Mouse (Mus musculus) frontal cortex, postnatal 36 days (tissue): ENCODE results near the gene Thap4.
"Not testable (repeated sequence)": the region's sequence is repeated elsewhere in the genome, so short reads cannot be mapped to it uniquely, and the experiment has no call there.

Experiments
- DNase-seq, 2 experiments: peaks; one replicate each; pipeline ENCODE4 v3.0.0; 2022; ENCODE audit warnings: low spot score in 2 of 2

The Thap4 gene

DNA sequence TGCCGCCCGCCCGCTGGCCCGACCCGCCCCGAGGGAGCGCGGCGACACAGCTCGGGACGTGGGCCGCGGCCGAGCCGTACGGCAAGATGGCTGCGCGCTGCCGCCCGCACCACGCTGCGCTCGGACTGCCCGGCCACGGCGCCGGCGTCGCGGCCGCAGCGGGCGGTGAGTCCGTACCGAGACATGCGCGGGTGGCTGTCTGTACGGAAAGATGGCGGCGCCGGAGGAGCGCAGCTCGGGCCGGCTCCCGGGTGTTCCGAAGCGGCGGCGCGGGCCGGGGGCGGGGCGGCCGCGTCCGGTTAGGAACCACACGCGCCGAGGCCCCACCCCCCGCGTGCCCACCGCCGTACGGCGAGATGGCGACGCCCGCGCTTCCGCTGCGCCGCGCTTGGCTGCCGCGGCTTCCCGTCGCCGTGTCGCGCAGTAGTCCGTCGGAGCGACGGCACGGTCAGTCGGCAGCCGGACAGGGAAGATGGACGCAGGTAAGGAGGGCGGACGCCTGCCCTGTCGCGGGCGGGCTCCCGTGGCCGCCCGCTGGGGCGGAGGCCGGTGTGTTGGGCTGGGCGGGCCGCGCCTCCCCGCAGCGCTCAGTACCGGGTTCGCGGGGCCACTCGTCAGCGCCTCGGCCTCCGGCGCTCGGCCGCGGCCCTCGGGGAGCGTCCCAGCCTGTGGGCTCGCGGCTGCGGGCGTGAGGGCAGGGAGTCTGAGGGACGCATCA lies at the start of gene Thap4:
Gene Thap4 (minus strand): TSS at position 292 of the 718 bp plus-strand sequence.
- peak; percentile 92 to 95 for DNase-seq

DNA sequence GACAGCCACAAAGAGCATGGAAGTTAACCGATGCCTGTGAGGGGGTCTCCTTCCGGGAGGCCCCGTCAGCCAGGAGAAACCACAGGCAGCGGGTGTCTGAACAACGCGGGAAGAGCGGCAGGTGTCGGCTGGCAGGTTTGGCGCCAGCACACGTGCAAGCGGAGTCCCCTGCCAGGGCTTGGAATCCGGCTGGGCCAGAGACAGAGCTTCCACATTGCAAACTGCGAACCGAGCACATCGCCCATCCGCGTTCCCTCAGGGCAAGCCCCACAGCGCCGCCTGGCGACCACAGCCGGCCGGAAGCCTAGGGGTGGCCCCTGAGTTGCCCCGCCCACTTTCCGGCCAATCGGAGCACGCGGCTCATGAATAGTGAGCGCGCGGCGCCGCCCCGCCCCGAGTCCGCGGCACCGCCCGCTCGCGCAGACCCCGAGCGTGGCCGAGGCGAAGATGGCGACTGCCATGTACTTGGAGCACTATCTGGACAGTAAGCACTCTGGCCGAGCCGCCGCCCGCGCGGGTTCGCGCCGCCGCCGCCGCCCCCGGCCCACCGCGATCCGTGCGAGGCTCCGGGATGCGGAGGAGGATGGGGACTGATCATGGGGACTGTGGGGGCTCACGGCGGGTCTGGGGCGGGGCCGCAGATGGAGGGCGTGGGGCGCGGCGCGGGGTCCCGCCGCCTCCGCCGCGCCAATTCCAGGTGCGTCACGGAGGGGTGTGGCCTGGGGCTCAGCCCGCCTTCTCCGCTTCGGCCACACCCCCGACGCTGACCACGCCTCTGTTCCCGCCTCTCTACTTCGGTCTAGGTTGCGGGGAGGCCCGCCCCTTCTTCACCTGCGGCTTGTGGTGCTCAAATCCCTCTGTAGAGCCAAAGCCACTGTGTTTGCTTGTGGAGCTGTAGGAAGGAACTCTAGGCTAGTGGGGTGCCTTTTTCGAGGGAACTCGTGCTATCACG lies 49.2 kb upstream of the Thap4 start, which contains the start of gene Ing5:
Gene Ing5 (plus strand): TSS at position 410 of the 952 bp plus-strand sequence.
- DNase-seq: peak; percentile 99

DNA sequence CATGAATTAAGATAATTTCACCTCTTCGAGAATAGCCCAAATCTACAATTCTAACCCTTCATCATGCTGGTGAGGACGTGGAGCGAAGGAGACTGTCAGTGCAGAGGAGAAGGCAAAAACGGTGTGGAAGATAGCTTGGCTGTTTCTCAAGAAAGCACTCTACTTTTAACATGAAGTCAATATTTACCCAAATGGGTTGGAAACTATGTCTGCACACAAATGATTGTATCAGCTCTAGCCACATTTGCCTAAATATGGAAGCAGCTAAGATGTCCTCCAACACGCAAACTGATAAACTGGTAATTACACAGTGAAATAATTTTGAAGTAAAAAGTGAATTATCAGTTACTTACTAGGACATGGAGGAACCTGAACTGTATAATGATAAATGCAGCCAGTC lies 48.1 kb upstream of the Thap4 start:
- DNase-seq: no peak

DNA sequence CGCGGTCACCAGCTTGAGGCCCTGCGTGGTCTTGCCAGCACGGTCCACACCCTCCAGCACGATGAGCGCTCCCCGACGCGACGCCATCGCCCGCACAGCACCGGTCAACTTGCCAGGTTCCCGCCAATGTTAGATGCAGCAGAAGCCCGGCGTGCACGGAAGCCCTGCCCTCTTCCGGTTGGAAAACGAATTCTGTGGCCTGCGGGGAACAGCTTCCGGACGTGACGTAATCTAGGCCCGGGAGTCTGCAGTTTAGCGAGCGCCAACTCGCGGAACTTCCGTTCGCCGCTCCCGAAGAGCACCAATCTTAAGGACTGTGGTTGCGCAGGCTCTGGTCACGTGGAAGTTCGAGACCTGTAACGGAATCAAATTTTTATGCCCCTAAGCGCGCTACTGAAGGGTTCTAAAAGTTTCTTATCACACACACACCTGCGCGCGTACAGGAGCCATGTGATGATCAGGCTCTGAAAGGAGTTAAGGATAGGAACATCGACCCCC lies 47.1 kb upstream of the Thap4 start, which contains the start of gene Dtymk:
Gene Dtymk (minus strand): TSS at position 194 of the 498 bp plus-strand sequence.
- peak; percentile 91 to 93 for DNase-seq

DNA sequence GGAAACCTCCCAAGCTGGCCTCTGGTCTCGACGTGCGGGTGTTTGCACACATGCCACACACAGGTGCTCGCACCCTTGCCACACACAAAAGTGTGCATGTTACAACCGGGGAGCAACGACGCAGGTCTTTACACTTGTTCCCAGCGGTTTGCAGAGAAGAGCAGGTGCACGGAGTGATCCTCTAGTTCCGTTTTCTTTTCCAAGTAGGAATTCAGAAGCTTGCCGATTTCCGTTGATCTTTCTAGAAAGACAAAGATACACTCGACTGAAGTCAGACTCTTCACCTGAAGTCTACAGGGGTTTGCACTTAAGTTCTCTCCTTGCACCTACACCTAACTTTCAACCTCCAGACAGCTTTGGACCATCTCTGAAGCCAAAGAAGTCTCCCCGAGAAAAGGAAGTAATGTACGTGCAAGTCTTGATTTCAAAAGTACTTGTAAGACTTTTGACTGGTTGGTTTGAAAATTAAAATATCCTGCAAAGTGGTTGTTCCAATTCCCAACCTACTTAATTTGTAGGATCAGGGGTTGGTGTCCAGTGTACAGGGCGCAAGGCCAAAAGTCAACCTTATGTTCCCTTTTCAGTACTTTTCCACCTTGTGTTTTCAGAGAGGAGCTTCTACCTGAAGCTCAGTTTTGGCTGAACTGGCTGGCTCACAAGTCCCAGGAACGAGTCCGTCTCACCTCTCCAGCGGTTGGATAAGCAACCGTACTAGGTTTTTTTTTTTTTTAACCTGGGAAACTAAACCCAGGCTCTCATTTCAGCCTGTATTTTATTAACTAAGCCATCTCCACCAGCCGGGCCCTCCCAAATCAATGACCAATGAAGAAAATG lies 46.2 kb upstream of the Thap4 start:
- no peak for DNase-seq

DNA sequence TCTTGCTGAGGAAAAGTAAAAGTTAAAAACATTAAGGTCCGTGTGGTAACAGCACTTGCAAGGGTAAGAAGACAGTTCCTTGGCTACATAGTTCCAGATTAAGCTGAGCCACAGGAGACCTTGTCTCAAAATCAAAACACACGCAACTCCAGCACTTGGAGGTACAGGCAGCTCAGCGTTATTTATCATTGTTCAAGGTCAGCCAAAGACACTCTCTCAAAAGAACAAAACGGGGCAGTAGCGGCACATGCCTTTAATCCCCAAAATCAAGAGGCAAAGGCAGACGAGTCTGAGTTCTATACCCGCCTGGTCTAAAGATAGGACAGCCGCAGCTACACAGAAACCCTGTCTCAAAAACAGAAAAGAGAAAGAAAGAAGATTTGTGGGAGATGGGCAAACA lies 41.2 kb upstream of the Thap4 start:
- DNase-seq: no peak

DNA sequence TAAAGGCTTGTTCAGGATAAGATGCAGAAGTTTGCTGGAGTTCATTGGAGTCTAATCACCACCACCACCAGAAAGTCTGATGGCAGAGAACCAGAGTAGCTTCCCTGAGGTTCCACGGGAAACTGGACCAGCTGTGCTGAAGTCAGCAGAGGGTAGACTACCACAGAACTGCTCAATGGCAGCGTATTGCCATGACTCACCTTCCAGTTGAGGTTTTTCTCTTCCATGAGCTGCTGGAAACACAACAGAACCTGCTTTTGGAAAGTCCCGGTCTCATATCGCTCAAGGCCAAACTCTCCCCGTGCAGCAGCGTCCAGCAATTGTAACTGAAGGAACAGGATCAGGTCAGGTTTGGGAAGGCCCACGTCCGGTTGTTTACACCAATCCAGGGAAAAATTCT lies 39.9 kb upstream of the Thap4 start:
- DNase-seq: no peak

DNA sequence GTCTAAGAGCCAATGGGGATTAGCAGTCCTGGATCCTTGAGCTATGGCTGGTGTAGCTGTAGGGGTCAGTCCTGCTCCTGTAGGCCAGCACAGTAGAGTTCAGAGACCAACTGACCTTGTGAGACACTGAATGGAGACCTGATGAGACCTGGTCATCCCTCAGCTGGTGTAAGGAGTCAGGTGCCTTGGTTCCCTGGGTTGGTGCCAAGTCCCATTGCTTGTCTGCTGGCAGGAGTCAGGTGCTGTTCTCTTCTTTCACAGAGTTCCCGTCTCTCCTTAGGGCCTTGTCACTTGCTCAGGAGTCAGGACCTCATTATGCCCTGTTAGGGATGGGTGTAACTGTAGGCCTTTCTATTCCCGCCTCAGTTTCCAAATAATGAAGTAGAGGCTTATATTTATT lies 32.2 kb upstream of the Thap4 start:
- no peak for DNase-seq

DNA sequence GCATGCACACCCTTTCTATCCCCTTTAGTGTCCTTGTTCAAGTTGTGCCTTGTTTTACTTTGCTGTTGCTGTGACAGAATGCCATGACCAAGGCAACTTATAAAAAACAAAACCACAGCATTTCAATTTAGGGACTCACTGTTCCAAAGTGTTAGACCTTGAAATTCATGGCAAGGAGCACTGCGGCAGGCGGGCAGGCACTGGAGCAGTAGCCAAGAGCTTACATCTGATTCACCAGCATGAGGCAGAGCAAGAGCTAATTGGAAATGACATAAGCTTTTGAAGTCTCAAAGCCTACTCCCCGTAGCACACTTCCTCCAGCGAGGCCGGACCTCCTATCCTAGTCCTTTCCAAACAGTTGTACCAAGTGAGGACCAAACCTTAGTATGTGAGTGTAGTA lies 22.0 kb upstream of the Thap4 start:
- DNase-seq: no peak

DNA sequence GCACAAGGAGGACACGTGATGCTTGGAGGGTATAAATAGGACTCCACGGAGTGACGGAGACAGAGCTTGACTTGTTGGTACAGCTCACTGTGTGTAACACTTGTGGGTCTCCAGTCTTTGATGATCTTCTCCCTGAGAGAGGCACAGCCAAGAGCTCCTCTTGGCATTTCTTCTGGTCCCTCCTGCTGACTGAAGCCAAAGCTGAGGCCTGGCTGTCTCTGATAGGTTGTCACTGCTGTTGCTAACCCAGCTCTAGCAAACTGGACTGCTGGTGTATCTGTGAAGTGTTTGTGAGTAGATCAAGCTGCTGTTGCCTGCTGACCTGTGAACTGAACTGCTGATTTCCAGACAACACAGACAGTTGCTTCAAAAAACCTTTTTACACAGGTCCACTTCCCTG lies 15.2 kb upstream of the Thap4 start:
- no peak for DNase-seq

DNA sequence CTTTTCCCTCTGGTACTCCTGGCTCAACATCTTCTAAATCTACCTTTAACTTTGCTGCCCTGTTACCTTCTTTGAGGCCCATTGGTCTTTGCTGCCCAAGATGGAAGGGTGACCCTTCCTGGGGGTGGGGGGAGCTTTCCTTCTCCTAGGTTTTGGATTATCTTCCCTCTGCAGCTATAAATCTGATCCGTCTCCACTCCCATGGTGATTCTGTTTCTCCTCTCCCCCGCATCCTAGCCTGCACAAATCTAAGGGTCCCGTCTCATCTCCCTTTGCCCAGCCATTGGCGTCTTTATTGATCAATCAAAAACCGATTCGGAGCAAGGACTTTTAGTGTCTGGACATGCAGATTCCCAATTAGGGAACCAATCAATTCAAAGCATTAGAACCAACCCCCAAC lies 12.9 kb upstream of the Thap4 start:
- DNase-seq: no peak

DNA sequence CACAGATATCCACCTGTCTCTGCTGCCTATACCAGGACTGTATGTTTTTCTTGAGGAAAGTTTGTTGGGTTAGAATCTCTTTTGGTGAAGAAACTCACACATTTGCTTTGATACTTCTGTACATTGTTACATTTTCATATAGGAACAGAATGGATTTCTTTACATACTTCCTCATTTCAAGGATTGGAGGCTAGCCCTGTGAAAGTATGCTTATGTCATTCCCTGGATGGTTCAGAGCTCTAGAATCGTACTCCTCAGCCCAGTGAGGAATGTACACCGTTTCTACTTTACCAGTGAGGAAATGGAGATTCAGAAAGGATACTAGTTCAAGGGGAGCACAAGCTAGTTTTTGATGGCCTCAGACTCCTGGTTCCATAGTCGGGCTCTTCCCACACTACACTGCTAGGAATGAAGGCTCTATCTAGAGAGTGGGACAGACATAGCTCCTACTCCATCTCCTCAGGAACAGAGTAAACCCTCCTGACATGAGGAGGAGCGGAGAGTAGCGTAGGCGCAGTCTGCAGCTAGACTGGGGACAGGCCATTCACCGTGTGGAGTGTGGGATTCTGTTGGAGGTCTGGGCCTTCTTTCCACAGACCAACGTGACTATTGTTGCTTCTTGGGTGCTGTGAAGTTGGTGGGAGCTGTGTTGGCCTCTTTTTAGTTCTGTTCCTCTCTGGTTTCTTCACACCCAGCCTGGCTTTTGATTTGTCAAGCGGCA lies 10.4 kb upstream of the Thap4 start:
- DNase-seq: no peak

DNA sequence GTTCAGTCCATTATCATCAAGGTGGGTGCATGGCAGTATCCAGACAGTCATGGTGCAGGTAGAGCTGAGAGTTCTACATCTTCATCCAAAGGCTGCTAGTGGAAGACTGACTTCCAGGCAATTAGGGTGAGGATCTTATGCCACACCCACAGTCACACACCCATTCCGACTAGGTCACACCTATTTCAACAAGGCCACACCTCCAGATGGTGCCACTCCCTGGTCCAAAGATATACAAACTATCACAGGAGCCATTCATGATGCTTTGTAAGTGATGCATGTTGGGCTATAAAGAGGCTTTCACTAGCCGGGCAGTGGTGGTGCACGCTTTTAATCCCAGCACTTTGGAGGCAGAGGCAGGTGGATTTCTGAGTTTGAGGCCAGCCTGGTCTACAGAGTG lies 8.9 kb upstream of the Thap4 start:
- DNase-seq: not testable (repeated sequence)

DNA sequence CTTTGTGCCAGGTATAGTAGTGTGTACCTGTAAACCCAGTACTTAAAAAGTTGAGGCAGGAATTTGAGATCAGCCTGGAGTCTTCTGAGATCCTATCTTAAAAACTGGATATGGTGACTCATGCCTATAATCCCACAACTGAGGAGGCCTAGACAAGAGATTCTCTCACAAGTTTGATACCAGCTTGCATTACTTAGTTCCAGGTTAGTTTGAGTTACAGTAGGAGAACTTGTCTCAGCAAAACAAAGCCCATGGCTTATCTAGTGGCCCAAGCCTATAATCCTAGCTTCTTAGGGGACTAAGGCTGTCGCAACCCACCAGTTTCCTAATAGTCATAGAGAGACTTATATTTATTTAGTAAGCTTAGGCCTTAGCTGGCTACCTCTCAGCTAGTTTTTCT lies 5.4 kb upstream of the Thap4 start:
- no peak for DNase-seq

DNA sequence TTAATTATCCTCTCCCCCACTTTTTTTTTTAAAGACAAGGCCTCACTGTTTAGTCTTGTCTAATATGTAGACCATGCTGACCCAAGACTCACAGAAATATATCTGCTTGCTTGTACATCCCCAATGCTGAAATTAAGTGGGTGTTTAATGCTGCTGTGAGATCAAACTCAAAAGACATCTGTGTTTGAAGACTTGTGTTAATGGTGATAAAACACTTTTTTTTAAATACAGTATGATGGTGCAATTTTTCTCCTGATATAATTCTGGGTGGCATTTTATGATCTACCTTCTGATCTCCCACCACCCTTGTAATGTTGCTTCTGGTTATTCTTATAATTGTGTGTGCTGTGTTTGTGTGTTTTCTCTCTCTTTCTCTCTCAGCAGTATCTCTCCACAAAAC lies 1.5 kb upstream of the Thap4 start:
- DNase-seq: no peak

DNA sequence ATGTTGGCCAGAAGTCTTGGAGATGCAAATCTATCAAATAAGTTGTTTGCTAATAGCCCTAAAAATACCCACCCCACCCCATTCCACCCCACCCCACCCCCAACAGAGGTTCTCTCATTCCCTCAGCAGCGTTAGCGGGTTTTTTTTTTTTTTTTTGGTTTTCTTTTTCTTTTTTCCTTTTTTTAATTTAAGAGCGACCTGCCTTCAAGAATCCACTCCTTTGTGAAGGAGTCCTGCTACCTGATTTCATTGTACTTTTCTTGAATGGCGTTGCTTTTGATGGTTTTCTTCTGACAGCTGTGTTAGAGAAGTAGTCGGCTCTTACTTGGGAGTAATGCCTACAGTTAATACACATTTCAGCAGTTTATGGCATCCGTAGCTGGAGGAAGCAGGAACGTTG lies 954 bp upstream of the Thap4 start:
- no peak for DNase-seq

DNA sequence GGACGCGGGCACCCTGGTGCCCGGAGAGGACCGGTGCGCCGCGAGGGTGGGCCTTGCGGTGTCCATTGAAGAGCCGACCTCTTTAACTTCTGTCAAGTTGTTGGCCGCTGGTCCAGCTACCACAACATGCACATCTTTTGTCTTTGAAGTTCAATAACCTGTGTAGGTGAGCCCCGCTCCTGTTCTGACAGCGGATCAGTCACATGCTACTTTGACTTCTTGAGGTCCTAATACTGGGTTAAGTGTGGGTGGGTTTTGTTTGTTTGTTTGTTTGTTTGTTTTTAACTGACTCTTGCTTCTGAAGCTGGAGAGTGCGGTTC lies 587 bp upstream of the Thap4 start:
- no peak for DNase-seq

DNA sequence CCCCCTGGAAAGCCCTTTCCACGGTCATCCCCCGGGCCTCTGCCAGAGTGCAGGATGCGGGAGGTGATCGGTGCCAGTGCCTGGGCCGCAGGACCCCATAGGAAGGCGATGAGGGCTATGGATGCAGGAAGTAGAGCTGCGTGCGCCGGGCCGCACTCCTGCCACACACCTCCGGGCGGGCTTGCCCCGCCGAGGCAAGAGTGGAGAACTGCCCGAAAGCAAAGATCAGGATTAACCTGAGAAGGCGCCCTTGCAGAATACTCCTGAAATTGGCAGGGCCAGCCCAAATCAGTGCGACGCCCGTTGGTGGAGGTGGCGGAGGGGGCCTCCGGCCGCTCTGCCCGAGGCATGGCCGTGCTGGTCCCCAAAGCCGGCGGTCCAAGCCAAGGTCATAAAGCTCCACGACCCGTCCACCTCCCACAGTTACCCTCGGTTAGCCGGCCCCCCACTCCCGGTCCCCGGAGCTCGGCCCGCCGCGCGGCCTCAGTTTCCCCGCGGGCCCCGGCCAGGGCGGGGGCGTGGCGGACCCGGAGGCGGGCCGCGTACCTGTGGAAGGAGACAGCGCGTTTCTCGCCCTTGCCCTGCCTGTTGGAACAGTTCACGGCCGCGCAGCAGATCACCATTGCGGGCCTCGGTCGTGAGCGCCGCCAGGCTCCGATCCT lies 622 bp downstream of the Thap4 start:
- DNase-seq: peak in 1 of 2 experiments; percentile 20

DNA sequence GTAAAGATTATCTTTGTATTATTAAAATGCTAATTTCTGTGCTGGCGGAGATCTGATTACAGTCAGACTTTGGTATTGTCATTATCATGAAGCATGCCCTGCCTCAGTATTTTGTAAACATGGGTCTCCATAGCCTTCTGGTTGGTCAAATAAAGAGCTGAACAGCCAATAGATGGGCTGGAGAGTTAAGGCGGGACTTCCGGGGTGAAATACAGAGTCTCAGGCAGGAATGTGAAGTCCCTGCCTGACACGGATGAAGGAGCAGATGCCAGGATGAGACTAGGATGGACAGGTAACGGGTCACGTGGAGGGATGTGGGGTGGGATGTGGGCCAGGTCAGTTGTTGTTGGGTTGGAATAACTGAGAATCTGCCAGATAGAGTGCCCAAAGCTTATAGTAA lies 3.4 kb downstream of the Thap4 start, which contains the start of gene Atg4b:
Gene Atg4b (plus strand): TSS at position 211 of the 400 bp plus-strand sequence.
- no peak for DNase-seq

DNA sequence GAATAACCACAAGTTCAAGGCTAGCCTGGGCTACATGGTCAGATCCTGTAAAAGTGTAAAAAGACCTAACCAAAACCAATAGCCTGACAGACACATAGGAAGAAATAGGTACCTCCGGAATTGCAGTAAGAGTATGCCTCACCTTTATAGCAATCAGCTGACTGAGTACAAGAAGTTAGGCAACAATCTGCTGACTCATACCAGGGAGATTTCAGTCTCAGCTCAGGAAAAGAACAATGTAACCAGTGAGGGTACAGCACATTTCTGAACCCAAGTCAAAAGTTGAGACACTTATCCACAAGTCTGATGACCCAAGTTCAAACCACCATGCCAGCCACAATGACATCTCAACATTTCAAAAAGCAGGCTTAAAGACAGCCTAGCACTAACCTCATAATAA lies 6.1 kb downstream of the Thap4 start:
- no peak for DNase-seq

DNA sequence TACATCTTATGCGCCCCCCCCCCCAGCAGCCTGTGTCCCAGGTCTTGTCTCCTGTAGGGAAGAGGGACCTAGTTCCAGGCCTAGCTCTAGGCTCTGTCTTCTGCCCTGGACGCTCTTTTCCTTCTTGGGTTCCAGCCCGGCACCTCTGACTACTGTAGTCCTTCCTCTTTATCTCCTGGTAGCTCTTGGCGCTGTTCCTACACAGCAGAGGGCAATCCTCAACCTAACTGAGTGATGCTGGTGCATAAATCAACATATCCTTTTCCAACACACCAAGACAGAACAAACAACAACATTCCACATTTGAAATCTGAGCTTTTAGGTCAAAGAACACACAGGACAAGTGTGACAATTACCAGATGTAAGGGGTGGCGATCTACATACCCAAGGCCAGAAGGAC lies 8.5 kb downstream of the Thap4 start:
- DNase-seq: no peak
